8 mouse cellular contexts compared by ENCODE assay signal in the genomic region with DNA sequence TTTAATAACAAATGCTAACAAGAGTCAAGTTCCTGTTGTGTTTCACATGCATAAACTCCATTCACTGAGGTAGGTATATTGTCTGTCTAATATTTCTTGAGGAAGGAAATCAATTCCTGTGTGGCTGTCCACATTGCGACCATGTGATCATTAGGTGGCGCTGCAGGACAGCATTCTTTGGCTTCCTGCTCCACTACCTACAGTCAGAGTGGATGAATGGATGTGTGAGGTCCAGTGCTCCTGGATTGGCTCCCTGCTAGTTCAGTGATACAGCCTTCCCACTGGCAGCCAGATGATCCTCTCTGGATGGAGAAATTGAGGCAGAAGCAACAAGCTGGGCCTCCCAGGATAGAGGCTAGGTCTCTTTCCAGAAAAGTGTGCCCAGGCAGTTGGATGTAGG. TPM values are rescaled to one million over a fixed set of nuclear protein-coding genes. Genes with fewer than 3 reads are reported as not detected.
DNase-seq lines count a peak whose midpoint lies in the region; ATAC-seq and TF ChIP-seq lines count a peak whose summit lies in the region.

No protein-coding gene starts in this region.

- POLR2A ChIA-PET in Patski (lab: Charles Lee): no interaction called here

- in situ Hi-C loops in Patski (cut with MboI; ENCODE audit: low pct_unique_long_range_greater_than_20kb): loop anchor here (5.0 to 25.0 kb wide), 3 partner anchors 431 to 671 kb away; a partner anchor contains a TSS

- peak; percentile 42 to 72 for DNase-seq in CD8-positive naive resting alpha-beta T cell, adult 2 months (ENCODE audit: low read depth in 2 of 2, low spot score in 2 of 2)
- DNase-seq in Patski (ENCODE audit: low read depth, low spot score): peak; percentile 41
- DNase-seq in gastrocnemius, postnatal 36 days: peak; percentile 36 to 43
- peak; percentile 87 to 89 for DNase-seq in kidney, postnatal 4 days
- DNase-seq in lung, postnatal 10 days: peak; percentile 86
- DNase-seq in retina, postnatal 7 days (ENCODE audit: low read depth, low spot score): peak; percentile 84

- CTCF ChIA-PET in Patski (lab: Charles Lee): interaction anchor here (1.2 to 3.2 kb wide), 2 partner anchors 430 to 439 kb away, joined by 3 to 19 read pairs; no protein-coding TSS in a partner anchor

- TF ChIP-seq CTCF in Patski (IDR thresholded peaks at IDR 0.05): peak; percentile 97

- H3K27me3 ChIP-seq in Patski: peaks cover 5% of the 10 kb centered on the region

- intact Hi-C loops in gastrocnemius, postnatal 36 days (cut with DNase I): loop anchor here (2.0 to 10.0 kb wide), 2 partner anchors 429 to 609 kb away; no protein-coding TSS in a partner anchor

- ATAC-seq in Patski: no peak
- peak; percentile 75 for ATAC-seq in common myeloid progenitor, adult 5-6 weeks (replicated peaks; ENCODE audit: low read depth, poor library complexity, severe bottlenecking)
- no peak for ATAC-seq in erythroid progenitor cell, adult 5-6 weeks (replicated peaks; ENCODE audit: low FRiP score, poor library complexity, severe bottlenecking)

RNA-seq across cellular contexts. Expression of a gene that starts 2.2 kb away (rescaled TPM):
- polyA plus RNA-seq in Patski (2021): 51.7 TPM
- 19.2 and 24.3 TPM in 2 replicates for total RNA-seq in common myeloid progenitor, adult 5-6 weeks (2017)
- 10 to 100 TPM; 11.6 to 12.4 TPM for total RNA-seq in gastrocnemius, postnatal 36 days (2021)
- 13.8 and 15.5 TPM in 2 replicates for total RNA-seq in erythroid progenitor cell, adult 5-6 weeks (2015; ENCODE audit: low replicate concordance)
- total RNA-seq in erythroid progenitor cell, adult 5-6 weeks (2017; ENCODE audit: low replicate concordance): 3.8 and 11.3 TPM in 2 replicates

RNA-seq across cellular contexts. Expression of a gene that starts 11.3 kb away (rescaled TPM):
- 403 TPM for polyA plus RNA-seq in Patski (2021)
- 363 and 374 TPM in 2 replicates for total RNA-seq in common myeloid progenitor, adult 5-6 weeks (2017)
- total RNA-seq in gastrocnemius, postnatal 36 days (2021): 100 to 1,000 TPM; 118 to 137 TPM
- 287 and 355 TPM in 2 replicates for total RNA-seq in erythroid progenitor cell, adult 5-6 weeks (2015; ENCODE audit: low replicate concordance)
- total RNA-seq in erythroid progenitor cell, adult 5-6 weeks (2017; ENCODE audit: low replicate concordance): 402 and 410 TPM in 2 replicates

RNA-seq across cellular contexts. Expression of a gene that starts 20.8 kb away (rescaled TPM):
- polyA plus RNA-seq in Patski (2021): 0.03 TPM
- not detected in 2 replicates for total RNA-seq in common myeloid progenitor, adult 5-6 weeks (2017)
- total RNA-seq in gastrocnemius, postnatal 36 days (2021): under 1 TPM; 0.05 to 0.62 TPM
- not detected in 2 replicates for total RNA-seq in erythroid progenitor cell, adult 5-6 weeks (2015; ENCODE audit: low replicate concordance)
- total RNA-seq in erythroid progenitor cell, adult 5-6 weeks (2017; ENCODE audit: low replicate concordance): not detected in 2 replicates

RNA-seq across cellular contexts. Expression of a gene that starts 30.6 kb away (rescaled TPM):
- polyA plus RNA-seq in Patski (2021): not detected
- total RNA-seq in common myeloid progenitor, adult 5-6 weeks (2017): not detected in 2 replicates
- total RNA-seq in gastrocnemius, postnatal 36 days (2021): 1 to 10 TPM in 1 of 2 experiments, not detected in 1; 3.8 TPM
- total RNA-seq in erythroid progenitor cell, adult 5-6 weeks (2015; ENCODE audit: low replicate concordance): 43.2 TPM in 1 of 2 replicates, not detected in the other
- not detected in 2 replicates for total RNA-seq in erythroid progenitor cell, adult 5-6 weeks (2017; ENCODE audit: low replicate concordance)

RNA-seq across cellular contexts. Expression of a gene that starts 32.5 kb away (rescaled TPM):
- 18.4 TPM for polyA plus RNA-seq in Patski (2021)
- 20.5 and 25.1 TPM in 2 replicates for total RNA-seq in common myeloid progenitor, adult 5-6 weeks (2017)
- total RNA-seq in gastrocnemius, postnatal 36 days (2021): 10 to 100 TPM; 19.2 to 25.8 TPM
- total RNA-seq in erythroid progenitor cell, adult 5-6 weeks (2015; ENCODE audit: low replicate concordance): 15.5 and 18.9 TPM in 2 replicates
- 18.1 and 23.0 TPM in 2 replicates for total RNA-seq in erythroid progenitor cell, adult 5-6 weeks (2017; ENCODE audit: low replicate concordance)
